8 mouse cellular contexts compared by ENCODE assay signal in the genomic region with DNA sequence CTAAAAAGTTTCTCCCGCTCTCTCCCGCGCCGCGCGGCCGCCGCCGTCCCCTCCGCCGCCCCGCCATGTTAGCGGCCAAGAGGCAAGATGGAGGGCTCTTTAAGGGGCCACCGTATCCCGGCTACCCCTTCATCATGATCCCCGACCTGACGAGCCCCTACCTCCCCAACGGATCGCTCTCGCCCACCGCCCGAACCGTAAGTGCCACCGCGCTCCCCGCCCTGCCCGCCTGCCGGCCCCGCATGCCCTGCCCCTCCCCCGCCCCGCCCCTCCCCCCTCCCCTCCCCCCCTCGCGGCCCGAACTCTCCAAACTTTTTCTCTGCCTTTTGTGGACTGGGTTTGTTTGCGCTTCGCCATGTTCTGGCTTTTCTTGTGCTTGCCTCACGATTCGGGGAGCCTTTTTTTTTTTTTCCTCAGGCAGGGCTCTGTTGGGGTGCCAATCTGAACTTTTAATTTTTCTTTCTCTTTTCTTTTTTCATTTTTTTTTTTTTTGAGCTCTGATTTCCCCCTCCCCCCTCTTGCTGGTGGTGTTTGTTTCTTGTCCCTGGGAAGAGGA. TPM values are rescaled to one million over a fixed set of nuclear protein-coding genes. Genes with fewer than 3 reads are reported as not detected.
DNase-seq lines count a peak whose midpoint lies in the region; ATAC-seq and TF ChIP-seq lines count a peak whose summit lies in the region.

No protein-coding gene starts in this region.

- peak overlapping the region; percentile 98 for H3K4me2 ChIP-seq in heart, embryonic 11.5 days
- peak overlapping the region; percentile 91 for H3K4me2 ChIP-seq in kidney, embryonic 14.5 days (replicated peaks; ENCODE audit: low read depth, low read length)

- peak overlapping the region; percentile 31 for H3K4me3 ChIP-seq in cortical plate, adult 2 months (ENCODE audit: insufficient read depth, low read length)
- H3K4me3 ChIP-seq in heart, embryonic 11.5 days (ENCODE audit: low read depth, low read length) = peak overlapping the region; percentile 94
- peak overlapping the region; percentile 86 for H3K4me3 ChIP-seq in kidney, embryonic 14.5 days (ENCODE audit: low read length)

- peak overlapping the region; percentile 93 for H3K9ac ChIP-seq in heart, embryonic 11.5 days (ENCODE audit: low read depth, low read length)
- H3K9ac ChIP-seq in kidney, embryonic 14.5 days (ENCODE audit: low read depth, low read length) = peak overlapping the region; percentile 98

- no peaks in the 10 kb centered on the region for H3K4me1 ChIP-seq in cortical plate, adult 2 months (ENCODE audit: control insufficient read depth, insufficient read depth, low read length)
- peaks cover 39% of the 10 kb centered on the region for H3K4me1 ChIP-seq in heart, embryonic 11.5 days (ENCODE audit: control insufficient read depth, insufficient read depth, low read length)
- peaks cover 33% of the 10 kb centered on the region for H3K4me1 ChIP-seq in kidney, embryonic 14.5 days (ENCODE audit: control insufficient read depth, insufficient read depth, low read length)

- H3K36me3 ChIP-seq in heart, embryonic 11.5 days (ENCODE audit: control insufficient read depth, insufficient read depth, low read length) = no peaks in the 10 kb centered on the region
- H3K36me3 ChIP-seq in kidney, embryonic 14.5 days (ENCODE audit: control insufficient read depth, insufficient read depth, low read length) = no peaks in the 10 kb centered on the region

- 0 out of 2 replicates have a peak, but pooled peaks have one; percentile 15 for ATAC-seq in heart, embryonic 11.5 days (replicated peaks; ENCODE audit: insufficient number of reproducible peaks, low FRiP score, low TSS enrichment)
- ATAC-seq in kidney, embryonic 14.5 days (ENCODE audit: low FRiP score, low TSS enrichment) = peak; percentile 6; the same call in 1 of the 2 replicates

- H3K27ac ChIP-seq in cortical plate, adult 2 months (ENCODE audit: insufficient read depth, low read length) = 0 out of 2 replicates have a peak overlapping the region, but pooled peaks have one; percentile 8
- peak overlapping the region; percentile 93 for H3K27ac ChIP-seq in heart, embryonic 11.5 days (ENCODE audit: low read depth, low read length)
- peak overlapping the region; percentile 99 for H3K27ac ChIP-seq in kidney, embryonic 14.5 days (ENCODE audit: low read depth, low read length)

- DNase-seq in layer of hippocampus, postnatal 10 days (ENCODE audit: low spot score in 2 of 2) = peak; percentile 23 to 51
- no peak for DNase-seq in layer of hippocampus, adult 9-11 months
- DNase-seq in lung, postnatal 14 days = peak; percentile 53
- peak; percentile 30 to 36 for DNase-seq in spleen, postnatal 10 days (ENCODE audit: low spot score in 2 of 2)
- DNase-seq in cerebellum, adult 9-10 months = no peak

- H3K9me3 ChIP-seq in heart, embryonic 11.5 days (replicated peaks; ENCODE audit: control insufficient read depth, low read length) = no peaks in the 10 kb centered on the region
- no peaks in the 10 kb centered on the region for H3K9me3 ChIP-seq in kidney, embryonic 14.5 days (ENCODE audit: control insufficient read depth, low read length)

- WGBS in heart, embryonic 11.5 days (ENCODE audit: insufficient replicate concordance) = 0% methylated on average over 31 of the region's 38 CpGs
- under 1% methylated on average over 30 of the region's 38 CpGs for WGBS in kidney, embryonic 14.5 days

- TF ChIP-seq CTCF in cortical plate, adult 2 months (IDR thresholded peaks at IDR 0.05; ENCODE audit: extremely low read depth, insufficient read depth, low read length) = no peak

- TF ChIP-seq POLR2A in cortical plate, adult 2 months (IDR thresholded peaks at IDR 0.05; ENCODE audit: extremely low read depth, insufficient read depth, low read length) = no peak

- H3K27me3 ChIP-seq in heart, embryonic 11.5 days (ENCODE audit: control insufficient read depth, insufficient read depth, low read length) = no peaks in the 10 kb centered on the region
- no peaks in the 10 kb centered on the region for H3K27me3 ChIP-seq in kidney, embryonic 14.5 days (ENCODE audit: control insufficient read depth, insufficient read depth, low read length)

RNA-seq across cellular contexts. Expression of a gene that starts 1.5 kb away (rescaled TPM):
- 10 to 100 TPM; 14.2 to 26.1 TPM for total RNA-seq in layer of hippocampus, postnatal 10 days (2021)
- 5.7 and 6.0 TPM in 2 replicates for polyA plus RNA-seq in cortical plate, adult 2 months (2012; rRNA removed)
- polyA plus RNA-seq in heart, embryonic 11.5 days (2014; fragmentation: Nextera tagmentation; extraction: Ambion mirVana) = 67.1 and 82.0 TPM in 2 replicates
- 65.8 and 80.8 TPM in 2 replicates for polyA plus RNA-seq in kidney, embryonic 14.5 days (2014; fragmentation: Nextera tagmentation; extraction: Ambion mirVana)

Comparison
In these comparisons a context has a peak if more than half of its experiments do, and no peak if none do; other contexts are left out.
1. DNase-seq: peak in layer of hippocampus, postnatal 10 days (2 of 2), lung, postnatal 14 days (single experiment) and spleen, postnatal 10 days (2 of 2); none in layer of hippocampus, adult 9-11 months (single experiment) and cerebellum, adult 9-10 months (single experiment).
2. H3K27ac ChIP-seq: peak in every context shown above with its lines; median percentile 99 in kidney, embryonic 14.5 days; 93 in heart, embryonic 11.5 days; 8 in cortical plate, adult 2 months.
3. H3K4me3 ChIP-seq: peak in every context shown above with its lines; median percentile 94 in heart, embryonic 11.5 days; 86 in kidney, embryonic 14.5 days; 31 in cortical plate, adult 2 months.